Mouse (Mus musculus): ENCODE measurements at regions not wholly inside any gene's neighbourhood (a gene's known extent, or its start where the extent isn't known, plus 50 kb on each side); places are given as distances from the start of the nearest gene placed in this dataset.

- TF ChIP-seq CTCF (IDR thresholded peaks at IDR 0.05; ENCODE audit: borderline replicate concordance, insufficient read depth, low read depth, low read length) (no peak), POLR2A (IDR thresholded peaks at IDR 0.05; ENCODE audit: borderline replicate concordance, insufficient read depth, low read length) (no peak)
Observed at GRCm38 (mm10) chr13:107918065-107918464, 126.2 kb upstream of the Smim15 start.

Measured in cerebellum, adult 2 months (tissue).